Mouse (Mus musculus): ENCODE data around the gene Mars.

The Mars gene

GRCm38 (mm10) chr10:127311476-127312355 is at the start of gene Mars:
TSS of gene Mars (minus strand) at chr10:127311786.
- DNase-seq (ENCODE audit: low read depth) = peak; percentile 95

GRCm38 (mm10) chr10:127360714-127361113 is 49.1 kb upstream of the Mars start:
- DNase-seq (ENCODE audit: low read depth) = no peak

GRCm38 (mm10) chr10:127355336-127355735 is 43.8 kb upstream of the Mars start:
- DNase-seq (ENCODE audit: low read depth) = no peak

- no peak for DNase-seq (ENCODE audit: low read depth)
Observed at GRCm38 (mm10) chr10:127353909-127354895, 42.6 kb upstream of the Mars start, which contains the start of gene Inhbe. TSS of gene Inhbe (minus strand) at chr10:127354411.

- no peak for DNase-seq (ENCODE audit: low read depth)
Observed at GRCm38 (mm10) chr10:127352766-127353165, 41.2 kb upstream of the Mars start.

- DNase-seq (ENCODE audit: low read depth) = no peak
Observed at GRCm38 (mm10) chr10:127352187-127352586, 40.6 kb upstream of the Mars start.

- DNase-seq (ENCODE audit: low read depth) = no peak
Observed at GRCm38 (mm10) chr10:127351719-127352118, 40.1 kb upstream of the Mars start.

GRCm38 (mm10) chr10:127351285-127351595 is 39.7 kb upstream of the Mars start:
- no peak for DNase-seq (ENCODE audit: low read depth)

GRCm38 (mm10) chr10:127350594-127351284 is 39.2 kb upstream of the Mars start:
- DNase-seq (ENCODE audit: low read depth) = peak; percentile 40

- no peak for DNase-seq (ENCODE audit: low read depth)
Observed at GRCm38 (mm10) chr10:127349810-127350209, 38.2 kb upstream of the Mars start.

- peak; percentile 32 for DNase-seq (ENCODE audit: low read depth)
Observed at GRCm38 (mm10) chr10:127348957-127349356, 37.4 kb upstream of the Mars start.

GRCm38 (mm10) chr10:127346173-127346572 is 34.6 kb upstream of the Mars start:
- no peak for DNase-seq (ENCODE audit: low read depth)

- no peak for DNase-seq (ENCODE audit: low read depth)
Observed at GRCm38 (mm10) chr10:127343029-127343428, 31.4 kb upstream of the Mars start.

- DNase-seq (ENCODE audit: low read depth) = peak; percentile 84
Observed at GRCm38 (mm10) chr10:127341891-127342639, 30.5 kb upstream of the Mars start, which contains the start of gene Gli1. TSS of gene Gli1 (minus strand) at chr10:127341974.

- no peak for DNase-seq (ENCODE audit: low read depth)
Observed at GRCm38 (mm10) chr10:127341360-127341690, 29.7 kb upstream of the Mars start.

- DNase-seq (ENCODE audit: low read depth) = no peak
Observed at GRCm38 (mm10) chr10:127340577-127341359, 29.2 kb upstream of the Mars start.

- no peak for DNase-seq (ENCODE audit: low read depth)
Observed at GRCm38 (mm10) chr10:127339683-127340576, 28.3 kb upstream of the Mars start.

GRCm38 (mm10) chr10:127338930-127339682 is 27.5 kb upstream of the Mars start:
- DNase-seq (ENCODE audit: low read depth) = peak; percentile 87
